Mouse (Mus musculus) G1E-ER4 (cell line): ENCODE data around the gene Gm8439. TPM values are rescaled to one million over a fixed set of nuclear protein-coding genes. Genes with fewer than 3 reads are reported as not detected.

Experiments used
- GATA1 ChIP-seq: IDR thresholded peaks from one replicate; pipeline ENCODE4 v1.8.0; 2012; ENCODE audit warnings: low read length, inconsistent platforms
- polyA plus RNA-seq: library from polyadenylated mRNA; stranded (reverse); fragments of >175 nt; gene quantifications from 2 replicates; pipeline ENCODE4 v1.2.3, GENCODE M21; 2012

The Gm8439 gene
- polyA plus RNA-seq, 1 experiment = not detected

DNA sequence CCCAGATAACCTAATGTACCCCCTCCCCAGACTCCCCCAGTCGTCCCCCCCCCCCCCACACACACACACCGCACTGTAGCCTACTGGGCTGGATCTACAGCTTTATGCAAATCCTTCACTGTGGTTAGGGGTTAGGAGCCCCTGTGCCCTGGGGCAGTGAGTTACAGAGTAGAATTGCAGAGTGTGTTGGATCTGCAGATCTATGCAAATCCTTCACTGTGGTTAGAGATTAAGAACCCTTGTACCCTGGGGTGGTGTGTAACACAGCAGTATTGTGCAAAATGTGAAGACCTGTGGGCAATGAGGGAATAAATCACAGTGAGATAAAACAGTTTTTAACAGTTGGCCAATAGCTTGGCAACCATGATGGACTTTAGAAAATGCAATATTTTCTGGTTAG, 10.4 kb downstream of the Gm8439 start:
- no peak for TF ChIP-seq GATA1

DNA sequence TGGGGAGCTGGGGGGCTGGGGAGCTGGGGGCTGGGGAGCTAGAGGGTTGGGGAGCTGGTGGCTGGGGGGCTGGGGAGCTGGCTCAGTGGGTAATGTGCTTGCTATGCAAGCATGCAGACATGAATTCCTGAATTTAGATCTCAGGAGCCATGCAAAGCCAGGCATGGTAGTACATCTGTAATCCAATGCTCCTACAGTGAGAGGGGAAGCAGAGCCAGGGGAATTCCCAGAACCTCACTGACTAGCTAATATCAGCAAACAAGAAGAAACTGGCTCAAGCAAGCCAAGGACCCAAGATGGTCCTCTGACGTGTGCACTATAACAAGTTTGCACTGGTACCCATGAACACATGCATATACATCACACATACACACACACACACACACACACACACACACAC, 13.2 kb downstream of the Gm8439 start:
- no peak for TF ChIP-seq GATA1

DNA sequence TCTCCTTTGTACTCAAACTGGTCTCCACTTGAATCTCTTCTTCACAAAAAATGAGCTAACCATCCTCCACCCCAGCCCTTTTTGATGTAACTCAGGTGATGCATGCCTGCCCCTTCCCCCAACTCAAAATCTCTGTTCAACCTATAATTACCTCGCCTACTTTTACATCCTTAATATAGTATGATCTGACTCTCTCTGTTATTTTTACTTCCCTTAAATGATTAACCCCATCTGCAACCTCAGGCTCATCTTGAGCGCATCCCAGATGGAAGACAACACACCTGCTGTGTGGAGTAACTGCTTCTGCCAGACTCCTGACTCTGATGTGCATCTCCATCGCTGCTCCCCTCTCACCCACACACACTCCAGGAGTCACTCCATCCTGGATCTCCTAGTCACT, 14.1 kb downstream of the Gm8439 start:
- no peak for TF ChIP-seq GATA1

- TF ChIP-seq GATA1 = no peak
Observed at GRCm38 (mm10) chr4:120606941-120607340, 18.4 kb downstream of the Gm8439 start.

GRCm38 (mm10) chr4:120611005-120611404, 22.5 kb downstream of the Gm8439 start:
- TF ChIP-seq GATA1 = no peak

- no peak for TF ChIP-seq GATA1
Observed at GRCm38 (mm10) chr4:120612304-120613080, 23.9 kb downstream of the Gm8439 start.

GRCm38 (mm10) chr4:120613691-120614329, 25.3 kb downstream of the Gm8439 start:
- no peak for TF ChIP-seq GATA1

- no peak for TF ChIP-seq GATA1
Observed at GRCm38 (mm10) chr4:120614644-120615043, 26.1 kb downstream of the Gm8439 start.

GRCm38 (mm10) chr4:120615528-120616081, 27.1 kb downstream of the Gm8439 start:
- no peak for TF ChIP-seq GATA1

DNA sequence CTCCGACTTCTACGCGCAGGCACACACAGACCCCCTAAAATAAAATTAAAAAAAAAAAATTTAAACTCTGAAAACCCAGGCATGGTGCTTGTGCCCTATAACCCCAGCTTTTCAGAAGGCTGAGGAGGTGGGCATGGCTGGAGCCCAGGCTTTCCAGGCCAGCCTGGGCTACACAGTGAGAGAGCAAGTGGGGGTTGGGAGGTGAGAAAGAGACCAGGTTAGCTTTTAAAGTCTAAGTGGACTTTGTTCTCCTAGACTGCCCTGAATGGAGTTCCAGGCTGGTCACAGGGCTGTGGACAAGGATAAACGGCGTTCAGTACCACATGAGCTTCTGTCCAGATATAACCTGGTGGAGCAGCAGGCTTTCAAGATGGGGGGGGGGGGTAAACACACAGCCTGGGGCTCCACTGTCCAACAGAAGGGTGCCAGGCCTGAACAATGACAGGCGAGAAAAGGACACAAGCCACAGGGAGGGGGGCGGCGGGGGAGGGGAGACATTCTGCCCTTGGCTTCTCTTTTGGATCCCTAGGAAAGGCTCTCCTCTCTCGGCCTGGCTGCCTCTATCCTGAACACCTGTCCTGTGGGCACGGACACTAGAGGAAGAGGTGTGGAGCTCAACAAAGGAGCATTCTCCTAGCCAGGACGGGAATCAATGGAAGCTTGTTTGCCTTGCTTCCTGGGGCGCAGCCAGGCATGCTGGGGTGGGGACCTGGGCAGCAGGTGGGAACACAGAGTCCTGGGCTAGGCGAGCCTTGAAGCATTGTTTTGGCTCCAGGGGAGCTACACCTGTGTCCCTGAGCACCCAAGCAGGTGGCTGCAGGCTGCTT, 27.9 kb downstream of the Gm8439 start:
- TF ChIP-seq GATA1 = no peak

GRCm38 (mm10) chr4:120627728-120628127, 39.2 kb downstream of the Gm8439 start:
- TF ChIP-seq GATA1 = no peak

DNA sequence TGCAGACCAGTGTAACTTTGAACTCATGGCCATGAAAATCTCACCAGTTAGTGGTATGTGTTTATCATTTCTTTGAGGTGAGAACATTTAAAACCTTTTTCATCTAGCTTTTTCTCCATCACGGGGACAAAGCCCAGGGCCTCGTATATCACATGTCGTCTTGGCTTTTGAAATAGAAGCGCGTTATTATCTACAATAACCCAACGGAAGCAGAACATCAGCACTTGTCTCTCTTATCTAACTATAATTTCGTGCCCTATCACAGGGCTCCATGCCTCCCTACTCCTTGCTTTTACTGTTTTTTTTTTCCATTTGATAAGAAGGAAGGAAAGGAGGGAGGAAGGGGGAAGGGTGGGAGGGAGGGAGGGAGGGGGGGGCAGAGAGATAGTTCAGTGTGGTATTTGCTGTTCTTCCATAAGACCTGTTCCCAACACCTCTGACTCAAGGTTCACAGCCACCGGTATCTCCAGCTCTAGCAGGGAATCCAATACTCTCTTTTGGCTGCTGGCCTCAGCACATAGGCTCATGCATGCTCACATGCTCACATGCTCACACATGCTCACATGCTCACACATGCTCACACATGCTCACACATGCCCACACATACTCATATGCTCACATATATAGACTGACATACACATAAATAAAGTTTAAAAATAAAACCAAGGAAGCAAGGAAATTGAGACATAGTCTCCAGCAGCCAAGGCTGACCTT, 41.8 kb downstream of the Gm8439 start:
- TF ChIP-seq GATA1 = peak; percentile 81

DNA sequence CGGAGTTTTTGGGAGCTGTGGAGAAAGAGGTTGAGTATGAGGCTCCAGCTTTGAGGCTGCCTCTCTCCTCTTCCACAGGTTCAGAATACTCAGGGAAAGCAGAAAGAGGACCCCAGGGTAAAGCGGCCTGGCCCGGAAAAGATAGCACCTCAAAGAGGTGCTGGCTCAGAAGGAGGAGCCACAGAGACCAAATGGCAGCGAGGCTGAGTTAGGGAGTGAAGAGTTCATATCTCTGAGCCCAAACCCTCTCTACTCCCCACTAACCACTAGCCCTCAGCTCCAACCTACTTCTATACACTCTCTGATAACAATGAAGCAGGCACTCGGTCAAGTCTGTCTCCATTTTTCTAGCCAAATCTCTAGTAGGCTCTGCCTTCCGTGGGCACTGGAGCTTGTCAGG, 43.3 kb downstream of the Gm8439 start:
- TF ChIP-seq GATA1 = no peak

GRCm38 (mm10) chr4:120635351-120635750, 46.8 kb downstream of the Gm8439 start:
- TF ChIP-seq GATA1 = no peak

DNA sequence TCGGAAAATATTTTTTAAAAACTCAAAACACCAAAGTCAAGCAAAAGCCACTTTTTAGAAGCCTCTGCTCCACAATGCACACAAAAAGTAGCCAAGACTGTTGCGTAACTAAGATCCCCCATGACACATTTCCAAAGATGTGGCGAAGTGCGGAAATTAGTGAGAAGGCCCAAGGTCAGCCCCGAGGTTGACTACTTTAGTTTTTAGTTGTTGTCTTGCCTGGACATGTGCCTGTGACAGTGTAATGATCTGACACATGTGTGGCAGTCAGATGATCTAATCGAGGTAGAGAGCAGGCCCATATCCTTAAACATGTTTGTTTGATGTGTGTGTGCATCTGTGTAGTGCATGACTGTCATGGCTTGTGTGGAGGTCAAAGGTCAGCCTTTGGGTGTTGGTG, 53.4 kb downstream of the Gm8439 start:
- TF ChIP-seq GATA1 = no peak
